Mouse (Mus musculus) testis, adult 2 months (tissue): Measurements from ENCODE around the gene Cblb. TPM values are rescaled to one million over a fixed set of nuclear protein-coding genes. Genes with fewer than 3 reads are reported as not detected.

Experiments used
- H3K27ac ChIP-seq: fragments of 200-500 bp; 2 replicates; pipeline ENCODE4 v1.5.1; 2012; ENCODE audit warnings: low read depth, low read length; ENCODE audit not compliant: control insufficient read depth, insufficient read depth
- H3K27me3 ChIP-seq: fragments of 200-500 bp; 2 replicates; pipeline ENCODE4 v1.6.1; 2012; ENCODE audit warnings: mild to moderate bottlenecking, low read length, moderate library complexity; ENCODE audit not compliant: control insufficient read depth, insufficient read depth
- H3K36me3 ChIP-seq: fragments of 200-500 bp; 2 replicates; pipeline ENCODE4 v1.6.1; 2012; ENCODE audit warnings: mild to moderate bottlenecking, low read length; ENCODE audit not compliant: control insufficient read depth, insufficient read depth
- H3K4me1 ChIP-seq: fragments of 200-500 bp; 2 replicates; pipeline ENCODE4 v1.6.1; 2012; ENCODE audit warnings: low read length; ENCODE audit not compliant: control insufficient read depth, insufficient read depth
- H3K4me3 ChIP-seq: fragments of 200-500 bp; 2 replicates; pipeline ENCODE4 v1.5.1; 2012; ENCODE audit warnings: low read depth, mild to moderate bottlenecking, low read length, moderate library complexity, mixed read lengths; ENCODE audit not compliant: control insufficient read depth
- CTCF ChIP-seq: fragments of 200-500 bp; IDR thresholded peaks from 2 replicates; pipeline ENCODE4 v1.5.1; 2012; ENCODE audit warnings: low read depth, mild to moderate bottlenecking, inconsistent platforms, low read length, moderate library complexity; ENCODE audit not compliant: control insufficient read depth, insufficient read depth, insufficient replicate concordance
- POLR2A ChIP-seq: fragments of 200-500 bp; IDR thresholded peaks from 2 replicates; pipeline ENCODE4 v1.6.1; 2012; ENCODE audit warnings: low read depth, mild to moderate bottlenecking, inconsistent platforms, low read length, moderate library complexity; ENCODE audit not compliant: control insufficient read depth
- polyA plus RNA-seq: library from polyadenylated mRNA; depleted of rRNA; stranded (reverse); fragments of >200 nt; gene quantifications from 2 replicates; pipeline ENCODE4 v1.2.3, GENCODE M21; 2012

Gene Cblb
- polyA plus RNA-seq, 1 experiment = 17.3 TPM

DNA sequence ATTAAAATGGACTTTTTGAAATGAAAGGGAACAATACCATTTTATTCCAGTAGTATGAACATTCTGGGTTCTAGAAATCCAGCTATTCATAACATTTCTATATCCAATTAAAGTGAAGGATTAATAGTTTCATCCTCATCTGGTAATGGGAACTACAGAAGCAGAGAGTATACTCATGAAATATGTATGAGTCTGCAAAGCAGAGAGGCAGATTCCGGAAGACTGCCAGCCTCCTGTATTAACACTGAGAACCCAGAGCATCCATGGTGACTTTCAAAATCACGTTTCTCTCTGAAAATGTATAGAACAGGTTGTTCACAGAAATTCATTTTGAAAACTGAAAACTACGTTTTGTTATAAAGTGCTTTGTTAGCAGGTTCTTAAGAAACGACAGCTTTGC is 83.4 kb downstream of the Cblb start:
- H3K4me1 ChIP-seq = no peaks in the 10 kb centered on the region
- H3K4me3 ChIP-seq = no peak overlapping the region
- H3K27ac ChIP-seq = no peak overlapping the region
- TF ChIP-seq CTCF = no peak
- TF ChIP-seq POLR2A = no peak
- no peaks in the 10 kb centered on the region for H3K27me3 ChIP-seq
- H3K36me3 ChIP-seq = no peaks in the 10 kb centered on the region

DNA sequence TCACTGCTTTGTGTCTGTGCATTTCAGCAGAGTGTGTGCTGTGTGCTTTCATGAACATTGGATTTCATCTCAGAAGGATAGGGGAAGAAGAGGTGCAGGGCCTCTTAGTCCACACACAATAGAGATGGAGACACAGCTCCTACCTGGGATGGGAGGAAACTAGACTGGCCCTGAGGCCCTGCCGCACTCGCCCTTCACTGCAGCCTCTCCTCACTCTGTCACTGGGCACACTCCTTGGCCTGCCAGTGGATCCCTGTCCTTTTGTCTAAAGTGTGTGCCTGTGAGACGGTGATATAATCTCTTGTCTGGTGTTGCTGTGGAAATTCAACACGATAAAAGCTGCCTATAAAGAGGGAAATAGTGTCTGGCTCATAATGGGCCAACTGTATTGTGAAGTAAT is 88.0 kb downstream of the Cblb start:
- TF ChIP-seq CTCF = no peak
- TF ChIP-seq POLR2A = no peak
- no peaks in the 10 kb centered on the region for H3K27me3 ChIP-seq
- no peak overlapping the region for H3K27ac ChIP-seq

DNA sequence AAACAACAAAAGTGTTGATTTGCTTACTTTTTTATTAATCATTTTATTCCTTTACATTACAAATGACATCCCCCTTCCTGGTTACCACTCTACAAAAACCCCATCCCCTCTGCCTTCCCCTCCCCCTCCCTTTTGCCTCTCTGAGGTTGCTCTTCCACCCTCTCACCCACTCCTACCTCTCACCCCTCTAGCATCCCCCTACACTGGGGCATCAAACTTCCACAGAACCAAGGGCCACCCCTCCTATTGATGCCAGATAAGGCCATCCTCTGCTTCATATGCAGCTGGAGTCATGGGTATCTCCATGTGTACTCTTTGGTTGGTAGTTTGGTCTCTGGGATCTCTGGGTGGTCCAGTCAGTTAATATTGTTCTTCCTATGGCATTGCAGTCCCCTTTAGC is 93.9 kb downstream of the Cblb start:
- Histone ChIP-seq H3K36me3 (no peaks in the 10 kb centered on the region), H3K4me3 (no peak overlapping the region), H3K27me3 (no peaks in the 10 kb centered on the region), H3K27ac (no peak overlapping the region), H3K4me1 (peaks cover 3% of the 10 kb centered on the region; the same call in 1 of the 2 replicates)
- TF ChIP-seq POLR2A (no peak), CTCF (no peak)

More for the DNA sequence above, 88.0 kb downstream of the Cblb start:
- Histone ChIP-seq H3K4me1 (peaks cover 3% of the 10 kb centered on the region; the same call in 1 of the 2 replicates), H3K4me3 (no peak overlapping the region), H3K36me3 (no peaks in the 10 kb centered on the region)

DNA sequence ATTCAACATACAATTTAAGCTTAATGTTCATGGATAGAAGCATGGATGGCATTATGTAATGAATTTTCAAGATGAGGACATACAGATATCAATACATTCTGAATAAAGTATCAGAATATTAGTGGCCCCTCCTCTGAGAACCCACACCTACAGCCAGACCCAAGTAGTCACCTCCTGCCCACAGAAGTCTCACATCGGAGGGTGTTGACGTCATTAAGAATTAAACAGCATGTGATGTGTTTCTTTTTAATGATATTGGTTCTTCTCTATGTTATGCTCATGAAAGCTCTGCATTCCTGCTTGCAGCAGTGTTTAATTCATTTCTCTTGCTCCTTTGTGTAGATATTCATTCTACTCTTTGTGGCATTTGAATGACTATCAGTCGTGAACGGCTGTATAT is 94.9 kb downstream of the Cblb start:
- H3K27me3 ChIP-seq = no peaks in the 10 kb centered on the region
- TF ChIP-seq POLR2A (no peak), CTCF (no peak)

DNA sequence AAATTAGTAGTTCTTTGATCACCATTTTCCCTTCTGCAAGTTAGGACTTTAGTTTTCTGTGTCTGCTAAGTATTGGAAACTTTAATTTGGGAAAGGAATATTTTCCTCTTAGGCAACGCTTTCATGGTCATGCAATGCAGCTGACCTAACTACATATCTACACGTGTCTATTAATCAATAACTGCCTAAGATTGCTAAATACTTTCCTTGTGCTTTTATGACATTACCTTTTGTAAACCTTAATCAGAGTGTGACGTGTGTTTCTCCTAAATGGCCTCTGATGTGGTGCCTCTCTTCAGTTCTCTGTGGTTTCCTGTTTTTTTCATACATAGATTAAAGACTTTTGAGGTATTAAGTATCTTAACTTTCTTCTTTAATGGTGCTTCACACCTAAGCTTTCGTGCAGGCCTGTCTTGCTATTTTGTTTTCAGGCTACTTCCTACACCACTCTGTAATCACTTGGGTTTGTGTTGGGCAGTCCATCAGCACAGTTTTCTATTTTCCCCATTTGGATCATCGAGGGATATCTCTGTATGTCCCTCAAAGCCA is 98.4 kb downstream of the Cblb start:
- H3K4me3 ChIP-seq = no peak overlapping the region
- TF ChIP-seq POLR2A (no peak), CTCF (no peak)
- no peaks in the 10 kb centered on the region for H3K36me3 ChIP-seq
- H3K27me3 ChIP-seq = no peaks in the 10 kb centered on the region
- no peak overlapping the region for H3K27ac ChIP-seq
- no peaks in the 10 kb centered on the region for H3K4me1 ChIP-seq

More for the DNA sequence above, 94.9 kb downstream of the Cblb start:
- no peak overlapping the region for H3K4me3 ChIP-seq
- H3K4me1 ChIP-seq = peaks cover 3% of the 10 kb centered on the region; the same call in 1 of the 2 replicates
- H3K27ac ChIP-seq = no peak overlapping the region
- no peaks in the 10 kb centered on the region for H3K36me3 ChIP-seq

DNA sequence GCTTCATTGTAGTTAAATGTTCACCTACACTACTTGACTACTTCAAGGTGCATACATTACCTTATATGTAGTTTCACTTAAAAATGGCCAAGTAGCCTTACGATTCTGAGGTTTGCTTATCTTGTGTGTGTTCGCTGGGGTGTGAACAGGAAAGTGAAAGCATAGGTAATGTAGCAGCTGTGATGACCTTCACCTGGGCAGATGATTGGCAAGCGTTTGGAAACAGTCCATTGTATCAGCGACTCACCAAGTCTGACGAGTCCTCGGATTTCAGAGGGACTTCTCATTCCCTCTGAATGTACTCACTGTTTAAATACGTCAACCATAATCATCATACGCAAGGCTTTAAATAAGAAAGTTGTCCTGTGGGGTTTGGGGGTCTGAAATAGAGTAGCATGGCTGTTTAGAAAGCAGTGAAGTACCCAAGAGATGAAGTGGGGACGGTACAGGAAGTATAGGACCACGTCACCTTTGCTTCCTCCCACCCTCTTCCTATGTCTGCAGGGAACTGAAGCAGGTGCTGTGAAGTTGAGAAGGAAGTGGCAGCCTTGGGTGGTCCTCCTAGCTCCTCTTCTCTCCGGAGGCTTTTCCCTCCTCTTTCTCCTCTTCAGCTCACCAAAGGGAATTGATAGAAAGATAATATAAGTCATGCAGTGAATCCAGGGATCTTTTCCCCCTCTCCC is 101.9 kb downstream of the Cblb start:
- no peak overlapping the region for H3K27ac ChIP-seq
- no peak for TF ChIP-seq CTCF
- H3K27me3 ChIP-seq = no peaks in the 10 kb centered on the region
- H3K4me1 ChIP-seq = no peaks in the 10 kb centered on the region
- no peaks in the 10 kb centered on the region for H3K36me3 ChIP-seq
- no peak overlapping the region for H3K4me3 ChIP-seq

DNA sequence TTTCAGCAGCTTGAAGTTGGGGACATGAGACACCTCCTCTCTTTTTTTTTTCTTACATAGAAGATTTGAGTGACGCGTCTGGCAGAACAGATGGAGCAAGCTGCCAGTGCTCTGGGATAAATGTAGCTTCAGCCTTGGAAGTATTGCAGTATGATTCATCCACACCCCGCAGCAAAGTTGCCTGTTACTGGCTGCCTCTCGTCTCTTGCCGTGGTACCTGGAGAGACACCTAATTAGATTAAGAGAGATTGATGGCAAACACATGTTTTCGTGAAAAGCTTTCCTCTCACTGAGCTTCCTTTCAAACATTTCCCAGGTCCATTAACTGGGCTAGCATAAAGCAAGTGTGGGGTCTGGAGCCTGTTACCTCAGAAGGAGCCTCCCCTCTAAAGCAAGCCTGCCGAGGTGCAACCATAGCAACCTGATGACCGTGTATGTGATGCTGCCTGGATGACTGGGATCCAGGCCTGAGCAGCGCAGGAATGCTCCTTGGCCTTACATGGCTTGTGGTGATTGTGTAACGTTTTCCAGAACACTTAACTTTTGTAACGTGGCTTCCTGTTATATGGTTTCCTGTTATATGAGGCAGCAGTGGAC is 103.7 kb downstream of the Cblb start:
- H3K4me1 ChIP-seq = no peaks in the 10 kb centered on the region
- H3K36me3 ChIP-seq = no peaks in the 10 kb centered on the region
- H3K4me3 ChIP-seq = no peak overlapping the region
- no peak overlapping the region for H3K27ac ChIP-seq
- no peaks in the 10 kb centered on the region for H3K27me3 ChIP-seq
- no peak for TF ChIP-seq CTCF
- TF ChIP-seq POLR2A = no peak
